Mouse (Mus musculus) brain, adult 2 months (tissue): ENCODE results near the gene Ednra.

ENCODE experiments used
- DNase-seq: peaks from one replicate; pipeline ENCODE4 v3.0.0; 2011; ENCODE audit warnings: low read depth, low spot score

Ednra gene

DNA sequence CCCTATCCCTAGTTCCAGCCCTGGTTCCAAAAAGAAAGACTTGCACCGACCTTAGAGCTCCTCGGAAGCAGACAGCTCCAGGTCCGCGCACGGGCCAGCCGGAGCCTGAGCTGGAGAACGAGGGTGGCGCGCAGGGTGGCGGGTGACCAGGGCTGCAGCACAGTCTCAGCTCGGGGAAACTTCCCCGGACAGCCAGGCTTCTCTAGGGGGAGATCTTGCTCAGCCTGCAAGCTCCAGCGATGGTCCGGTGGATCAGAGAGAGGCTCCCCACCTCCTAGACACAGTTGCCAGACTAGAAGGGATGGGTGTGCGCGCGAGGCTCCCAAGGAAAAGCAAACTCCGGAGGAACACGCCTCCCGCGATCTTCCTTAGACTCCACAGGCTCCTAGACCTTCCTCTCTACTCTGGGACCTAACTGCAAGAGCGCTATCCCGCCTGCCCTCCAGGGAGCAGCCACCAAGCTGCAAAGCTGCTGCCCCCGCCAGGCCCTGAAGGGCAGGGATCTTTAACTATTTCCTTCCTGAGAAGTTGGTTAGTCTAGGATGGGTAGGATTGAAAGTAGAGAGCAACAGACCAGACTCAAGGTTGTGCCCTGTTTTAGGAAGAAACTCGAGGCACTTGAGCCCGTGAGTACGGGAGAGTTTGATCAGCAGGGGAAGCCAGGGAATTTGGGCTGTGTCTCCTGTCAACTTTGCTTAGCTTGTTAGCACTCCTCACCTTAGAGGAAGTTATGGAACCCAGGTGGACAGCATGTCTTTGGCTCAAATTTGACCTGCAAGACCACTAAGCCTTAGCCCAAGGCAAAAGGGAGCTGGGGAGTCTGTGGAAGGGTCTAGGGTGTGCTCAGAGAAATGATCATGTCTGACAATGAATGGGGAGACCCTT, at the start of gene Ednra:
TSS of gene Ednra (minus strand) at position 419 of the 885 bp plus-strand sequence.
- DNase-seq: peak; percentile 13

DNA sequence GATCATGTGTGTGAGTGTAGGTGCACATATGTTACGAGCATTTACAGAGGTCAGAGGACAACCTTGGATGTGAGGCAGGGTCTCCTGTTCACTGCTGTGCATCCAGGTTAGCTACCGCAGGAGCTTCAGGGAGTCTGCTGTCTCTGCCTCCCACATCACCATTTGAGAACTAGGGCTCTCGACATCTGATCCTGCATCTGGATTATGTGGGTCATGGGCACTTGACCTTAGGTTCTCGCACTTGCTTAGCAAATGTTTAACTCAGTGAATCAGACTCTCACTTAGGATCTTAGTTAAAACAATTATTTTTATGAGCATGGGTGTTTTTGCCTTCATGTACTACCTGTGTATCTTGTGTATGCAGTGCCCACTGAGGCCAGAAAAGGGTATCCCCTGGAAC, 49.6 kb upstream of the Ednra start:
- DNase-seq: no peak

DNA sequence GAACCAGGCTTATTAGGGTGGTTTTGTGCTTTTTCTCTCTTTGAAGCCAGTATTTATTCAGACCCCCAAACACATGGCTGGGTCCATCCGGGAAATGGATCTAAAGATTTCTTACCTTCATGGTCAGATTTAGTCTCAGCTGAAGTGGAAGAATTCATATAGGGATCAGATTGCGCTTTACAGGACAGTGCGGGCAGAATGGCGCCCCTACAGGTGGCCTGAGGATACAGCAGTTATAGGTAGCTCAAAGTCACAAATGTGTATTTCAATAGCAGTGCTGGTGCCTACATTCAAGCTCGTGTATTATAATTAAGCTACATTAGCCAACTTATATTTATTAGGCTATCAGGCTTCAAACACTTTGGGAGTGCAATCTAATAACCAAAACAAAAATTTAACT, 49.0 kb upstream of the Ednra start:
- no peak for DNase-seq

DNA sequence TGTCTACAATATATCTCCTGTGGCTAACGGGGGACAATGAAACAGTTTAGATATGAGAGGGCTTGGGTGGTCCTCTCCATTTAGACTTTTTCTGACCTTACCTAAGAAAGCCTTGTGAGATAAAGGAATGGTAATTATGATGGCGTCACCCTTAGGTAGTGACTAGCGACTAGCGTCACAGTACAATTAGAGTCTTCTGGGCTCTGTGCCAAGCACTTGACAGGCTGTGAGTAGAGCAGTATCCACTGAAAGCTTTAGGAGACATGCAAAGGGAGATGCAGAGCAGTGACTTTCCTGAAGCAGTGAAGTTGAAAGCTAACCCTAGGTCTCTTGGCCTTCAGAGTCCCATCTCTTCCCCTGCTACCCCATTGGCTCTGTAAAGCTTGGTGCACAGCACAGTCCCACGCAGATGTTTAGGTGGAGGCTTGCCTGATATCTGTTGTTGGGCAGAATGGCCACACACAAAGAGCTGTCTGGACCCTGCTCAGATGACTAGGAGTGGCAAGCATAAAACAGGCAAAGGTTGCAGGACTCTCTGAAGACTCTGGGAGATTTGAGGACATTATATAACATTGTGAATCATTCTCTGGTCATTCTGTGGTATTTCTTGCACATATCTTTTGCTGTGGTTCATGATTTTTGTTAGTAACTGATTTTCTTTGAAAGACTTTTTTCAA, 48.1 kb upstream of the Ednra start:
- DNase-seq: peak; percentile 37

DNA sequence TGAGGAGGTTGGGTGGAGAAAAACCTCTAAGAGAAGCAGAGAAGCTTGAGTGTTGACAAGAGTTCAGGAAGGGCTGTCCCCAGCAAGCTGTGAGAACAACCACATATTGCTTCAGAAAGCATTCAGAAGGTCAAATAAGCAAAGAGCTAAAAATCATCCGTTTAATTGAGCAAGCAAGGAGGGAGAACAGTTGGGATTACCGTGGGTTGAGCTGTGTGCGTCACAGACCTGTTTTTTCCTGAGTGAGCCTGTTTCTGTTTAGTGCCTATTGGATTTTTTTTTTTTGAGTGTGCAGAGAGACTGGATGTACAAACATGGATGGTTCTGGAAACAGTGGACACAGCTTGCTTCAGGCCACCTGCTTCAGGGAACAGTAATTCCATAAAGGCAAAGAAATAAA, 46.7 kb upstream of the Ednra start:
- DNase-seq: peak; percentile 37

DNA sequence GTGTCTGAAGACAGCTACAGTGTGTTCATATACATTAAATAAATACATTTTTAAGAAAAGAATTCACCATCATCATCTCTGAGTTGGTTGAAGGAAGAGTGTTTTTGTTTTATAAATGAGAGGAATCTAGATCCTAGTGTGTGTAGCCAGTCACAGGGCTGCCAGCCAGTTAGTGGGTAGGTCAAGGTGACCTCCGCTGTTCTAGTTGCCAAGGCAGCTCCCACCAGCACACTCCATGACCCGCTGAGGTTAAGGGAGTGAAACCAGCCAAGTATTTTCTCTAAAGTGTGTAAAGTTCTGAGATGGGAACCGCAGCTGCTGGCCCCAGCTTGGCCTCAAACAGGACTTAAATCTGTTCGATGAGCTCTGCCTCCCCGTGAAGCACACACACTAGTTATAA, 44.7 kb upstream of the Ednra start:
- DNase-seq: no peak

DNA sequence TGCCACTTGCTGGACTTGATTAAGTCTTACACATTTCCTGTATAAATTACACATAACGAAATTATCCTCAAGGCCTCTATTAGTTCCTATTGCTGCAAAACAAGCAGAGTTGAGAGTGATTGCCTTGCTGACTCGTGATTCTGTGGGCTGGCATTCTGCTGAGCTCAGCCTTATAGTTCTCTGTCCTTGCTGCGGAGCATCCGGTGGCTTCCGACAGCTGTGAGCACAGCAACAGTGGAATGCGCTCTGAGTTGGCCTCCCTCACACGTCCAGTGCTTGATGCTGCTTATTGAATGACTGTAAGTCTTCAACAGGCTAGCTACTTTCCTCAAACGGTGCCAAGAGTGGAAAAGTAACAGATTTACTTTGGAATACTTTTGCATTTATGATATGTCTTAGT, 40.0 kb upstream of the Ednra start:
- DNase-seq: peak; percentile 36

DNA sequence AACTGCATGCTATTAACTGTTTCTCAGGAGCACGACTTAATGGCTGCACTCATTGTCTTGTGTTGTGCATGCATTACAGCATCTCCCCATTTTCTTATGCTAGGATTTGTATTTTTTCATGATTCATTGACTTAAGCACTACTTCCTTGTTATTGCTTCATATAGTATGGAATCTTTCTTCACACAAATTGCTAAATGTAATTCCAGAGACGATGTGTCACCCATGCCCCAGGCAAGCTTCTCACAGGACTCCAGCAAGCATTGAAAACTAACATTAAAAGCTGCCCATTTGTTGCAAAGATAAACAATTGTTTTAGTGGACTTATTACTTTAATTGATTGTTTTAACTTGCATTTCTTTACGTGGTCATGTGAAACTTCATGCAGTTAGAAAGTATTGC, 38.7 kb upstream of the Ednra start:
- DNase-seq: no peak

DNA sequence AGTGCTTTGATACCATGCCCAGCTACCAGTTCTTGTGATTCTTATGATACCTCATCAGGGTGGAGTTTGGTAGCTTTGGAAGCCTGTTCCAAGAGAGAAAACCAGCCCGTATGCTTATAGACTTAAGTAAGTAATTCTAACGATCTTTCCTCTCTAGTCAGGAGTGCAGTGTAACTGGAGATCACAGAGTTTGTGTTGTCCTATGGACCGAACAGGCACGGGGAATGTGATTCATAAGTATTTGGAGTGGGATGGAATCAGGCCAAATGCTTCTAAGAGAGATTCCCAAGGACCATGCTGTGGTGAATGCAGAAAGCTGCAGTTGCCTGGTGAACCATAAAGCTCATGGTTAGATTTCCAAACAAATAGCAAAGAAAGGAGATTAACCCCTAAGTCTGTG, 31.2 kb upstream of the Ednra start:
- DNase-seq: no peak

DNA sequence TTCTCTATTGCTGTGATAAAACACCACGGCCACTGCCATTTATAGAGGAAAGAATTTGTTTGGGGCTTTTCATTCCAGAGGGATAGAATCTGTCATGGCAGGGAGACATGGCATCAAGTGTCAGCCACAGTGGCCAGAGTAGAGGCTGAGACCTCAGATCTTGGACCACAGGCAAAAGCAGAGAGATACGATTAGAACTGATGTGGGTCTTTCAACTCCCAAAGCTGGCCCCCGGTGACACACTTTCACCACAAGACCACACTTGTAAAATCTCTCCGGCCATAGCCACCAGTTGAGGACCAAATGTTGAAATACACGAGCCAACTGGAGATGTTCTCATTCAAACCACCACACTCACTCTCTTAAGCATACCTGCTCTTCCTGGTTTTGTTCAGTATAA, 29.5 kb upstream of the Ednra start:
- DNase-seq: no peak

DNA sequence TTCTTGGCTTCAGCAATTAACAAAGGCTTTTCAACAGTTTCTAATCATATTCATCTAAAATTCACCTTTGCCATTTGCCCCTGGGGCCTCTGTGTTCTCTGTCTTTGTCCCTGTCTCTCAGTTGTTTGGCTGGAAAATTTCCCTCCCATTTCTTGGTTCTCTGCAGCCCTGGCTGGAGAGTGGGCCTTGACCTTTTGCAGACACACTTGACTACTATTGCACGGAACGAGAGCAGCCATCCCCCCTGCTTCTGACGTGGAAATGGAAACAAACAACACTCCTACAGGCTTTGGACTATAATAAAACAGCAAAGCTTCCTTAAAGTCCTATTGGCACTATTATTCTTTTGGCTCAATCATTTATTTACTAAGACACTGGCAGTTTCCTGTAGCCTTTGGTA, 27.8 kb upstream of the Ednra start:
- no peak for DNase-seq

DNA sequence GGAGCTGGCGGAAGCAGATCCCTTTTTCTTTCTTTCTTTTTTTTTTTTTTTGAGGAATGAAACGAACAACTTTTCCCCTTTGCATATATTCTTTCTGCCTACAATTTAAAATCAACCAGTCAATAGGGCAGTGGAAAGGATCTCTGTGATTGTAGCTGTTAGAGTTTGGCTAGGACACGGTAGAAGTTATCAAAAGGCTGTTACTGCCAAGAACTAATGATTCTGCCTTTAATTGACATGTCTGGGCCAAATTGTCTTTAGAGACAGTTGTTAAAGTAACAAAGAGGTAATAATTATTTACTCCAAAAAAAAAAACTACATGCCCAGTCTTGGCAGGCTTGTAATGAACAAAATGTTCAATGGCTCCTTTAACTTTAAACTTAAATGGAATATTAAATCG, 26.1 kb upstream of the Ednra start:
- DNase-seq: no peak

DNA sequence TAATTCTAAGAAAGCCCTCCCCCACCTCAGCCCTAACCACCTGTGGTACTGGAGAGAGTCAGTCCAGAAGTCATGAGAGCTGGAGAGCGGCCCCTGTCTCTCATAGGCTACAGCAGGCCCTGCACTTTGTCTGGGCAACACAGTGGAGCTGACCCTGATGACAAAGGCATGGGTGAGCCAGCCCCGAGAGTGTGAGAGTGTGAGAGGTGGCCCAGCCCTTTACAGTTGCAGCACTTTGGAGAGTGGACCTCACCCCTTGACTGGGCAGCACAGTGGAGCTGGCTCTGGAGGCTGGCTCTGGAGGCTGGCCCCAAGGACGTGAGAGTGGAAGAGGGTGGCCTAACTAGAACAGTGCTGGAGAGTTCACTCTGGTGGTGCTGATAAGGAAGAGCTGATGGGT, 20.2 kb upstream of the Ednra start:
- no peak for DNase-seq

DNA sequence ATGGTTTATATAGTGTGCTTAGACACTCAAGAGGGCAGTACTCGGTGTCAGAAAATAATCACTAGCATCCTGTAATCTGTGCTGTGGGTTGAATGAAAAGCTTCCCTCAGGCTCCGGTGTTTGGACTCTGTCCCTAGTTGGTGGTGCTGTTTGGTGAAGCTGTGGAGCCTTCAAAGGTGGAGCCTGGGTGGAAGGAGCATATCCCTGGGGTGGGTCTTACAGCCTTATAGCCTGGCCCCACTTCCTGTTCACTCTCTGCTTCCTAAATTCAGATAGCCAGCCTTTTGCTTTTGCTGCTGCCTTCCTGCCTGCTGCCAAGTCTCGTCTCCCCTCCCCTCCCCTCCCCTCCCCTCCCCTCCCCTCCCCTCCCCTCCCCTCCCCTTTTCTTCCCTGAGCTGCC, 18.1 kb upstream of the Ednra start:
- DNase-seq: no peak

DNA sequence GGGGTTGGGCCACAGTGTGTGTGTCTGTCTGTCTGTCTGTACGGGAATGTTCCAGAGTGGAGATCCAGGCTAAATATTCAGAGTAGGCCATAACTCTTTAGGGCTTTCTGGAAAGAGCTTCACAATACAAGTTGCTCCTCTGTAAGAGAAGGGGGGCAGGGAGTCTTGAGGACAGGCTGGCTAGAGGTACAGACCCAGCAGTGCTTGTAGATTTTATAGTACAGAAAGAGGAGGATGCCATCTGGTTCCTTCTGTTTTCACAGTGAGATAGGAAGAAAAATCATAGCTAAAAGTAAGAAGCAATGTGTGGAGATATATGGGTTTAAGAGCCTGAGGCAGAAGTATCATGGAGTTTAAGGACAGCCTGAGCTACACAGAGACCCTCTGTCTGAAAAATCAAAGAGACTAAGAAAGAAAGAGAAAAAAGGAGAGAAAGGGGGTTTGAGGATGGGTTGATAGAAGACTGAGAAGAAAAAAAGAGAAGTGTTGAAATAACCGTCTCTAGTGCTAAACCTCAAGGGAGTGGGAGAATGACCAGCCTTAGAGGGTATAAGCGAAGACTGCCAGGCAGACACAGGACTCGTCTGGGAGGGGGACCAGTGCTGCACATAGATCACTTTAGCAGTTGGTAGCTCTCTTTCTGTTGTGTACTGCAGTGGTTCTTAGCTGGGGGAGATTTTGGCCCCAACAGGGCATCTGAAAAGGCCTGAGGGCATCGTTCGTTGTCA, 16.9 kb upstream of the Ednra start:
- peak; percentile 61 for DNase-seq

DNA sequence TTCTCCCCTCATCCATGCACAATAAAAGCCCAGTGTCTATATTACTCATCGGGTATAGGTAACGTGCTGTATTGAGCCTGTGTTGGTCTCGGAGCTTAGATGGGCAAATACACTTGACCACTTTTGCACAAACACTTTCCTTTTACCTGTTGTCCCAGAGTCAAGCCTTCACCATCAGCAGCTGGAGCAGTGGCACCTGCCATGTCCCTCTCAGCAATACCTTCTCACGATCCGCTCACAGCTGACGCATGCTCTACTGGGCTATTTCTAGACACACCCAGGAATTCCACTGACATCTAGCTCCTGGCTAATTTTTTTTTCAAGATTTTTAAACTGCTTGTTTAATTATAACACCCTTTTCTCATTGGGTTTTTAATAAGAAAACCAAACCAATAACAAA, 14.2 kb upstream of the Ednra start:
- no peak for DNase-seq

DNA sequence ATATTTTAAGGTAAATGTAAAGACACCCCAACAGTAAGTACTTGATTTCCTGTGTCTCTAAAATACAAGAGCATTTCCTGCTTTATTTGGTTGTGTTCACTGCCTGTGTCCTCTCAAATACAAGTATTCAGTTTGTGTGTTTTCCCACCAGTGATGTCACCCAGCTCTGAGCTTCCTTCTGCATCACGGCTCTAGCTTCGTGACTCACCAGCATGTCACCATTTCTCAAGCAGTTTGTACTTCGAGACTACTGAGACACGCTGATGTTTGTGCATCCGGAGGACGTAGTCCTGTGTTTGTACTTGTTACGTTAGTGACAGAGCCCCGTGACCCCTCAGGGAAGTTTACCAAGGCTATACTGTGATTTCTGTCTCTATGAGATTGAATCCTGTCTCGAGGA, 13.1 kb upstream of the Ednra start:
- DNase-seq: peak; percentile 37

DNA sequence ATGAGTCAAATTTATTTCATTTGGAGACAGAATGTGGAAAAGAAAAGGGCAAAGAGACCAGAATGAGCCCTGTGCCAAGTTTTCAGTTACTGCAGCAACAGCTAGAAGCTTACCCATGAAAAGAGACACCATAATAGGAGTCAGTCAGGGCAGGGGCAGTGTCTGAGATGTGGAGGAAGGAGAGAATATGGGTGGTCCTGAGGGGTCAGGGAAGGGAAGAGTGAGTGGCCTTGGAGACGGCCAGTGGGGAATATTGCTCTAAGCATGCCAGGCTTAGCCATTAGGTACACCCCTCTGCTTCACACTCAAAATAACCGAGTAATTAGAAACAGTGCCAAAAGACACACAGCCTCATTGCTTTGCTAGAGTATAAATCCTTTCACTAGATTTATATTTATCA, 9.5 kb upstream of the Ednra start:
- no peak for DNase-seq

DNA sequence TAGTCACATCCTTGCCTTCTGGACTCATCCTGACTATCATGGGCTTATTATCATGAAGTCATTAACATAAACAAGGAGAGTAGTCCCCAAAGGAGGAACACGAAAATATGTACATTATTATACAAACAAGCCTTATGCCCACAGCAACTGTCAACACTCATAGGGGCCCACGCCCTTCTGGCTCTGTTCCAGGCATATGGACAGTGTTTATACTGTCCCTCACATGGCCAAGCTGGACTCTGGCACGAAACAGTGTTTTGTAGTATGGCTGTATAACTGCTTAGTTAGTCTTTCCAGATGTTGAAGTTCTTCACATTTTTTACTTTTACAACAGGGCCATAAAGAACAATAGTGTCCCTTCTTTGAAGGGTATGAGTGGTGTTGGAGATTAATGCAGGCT, 8.7 kb upstream of the Ednra start:
- DNase-seq: no peak

DNA sequence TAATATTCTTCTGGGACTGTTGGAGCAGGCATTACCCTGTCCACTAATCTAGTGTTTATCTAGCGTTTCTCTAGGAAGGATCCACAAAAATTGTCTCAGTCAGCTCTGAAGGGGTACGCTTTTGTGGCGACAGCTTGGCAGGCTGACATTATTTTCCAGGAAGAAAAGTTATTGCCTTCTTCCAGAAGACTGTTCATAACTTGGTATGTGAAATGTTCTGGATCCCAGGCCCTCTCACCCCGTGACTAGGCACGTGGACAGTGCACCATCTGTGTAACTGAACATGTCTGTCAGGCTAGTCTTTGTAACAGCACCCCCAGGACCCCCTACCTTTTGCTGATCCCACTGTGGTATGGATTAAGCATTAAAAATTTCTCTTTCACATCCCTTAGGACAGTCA, 1.1 kb upstream of the Ednra start:
- DNase-seq: no peak

DNA sequence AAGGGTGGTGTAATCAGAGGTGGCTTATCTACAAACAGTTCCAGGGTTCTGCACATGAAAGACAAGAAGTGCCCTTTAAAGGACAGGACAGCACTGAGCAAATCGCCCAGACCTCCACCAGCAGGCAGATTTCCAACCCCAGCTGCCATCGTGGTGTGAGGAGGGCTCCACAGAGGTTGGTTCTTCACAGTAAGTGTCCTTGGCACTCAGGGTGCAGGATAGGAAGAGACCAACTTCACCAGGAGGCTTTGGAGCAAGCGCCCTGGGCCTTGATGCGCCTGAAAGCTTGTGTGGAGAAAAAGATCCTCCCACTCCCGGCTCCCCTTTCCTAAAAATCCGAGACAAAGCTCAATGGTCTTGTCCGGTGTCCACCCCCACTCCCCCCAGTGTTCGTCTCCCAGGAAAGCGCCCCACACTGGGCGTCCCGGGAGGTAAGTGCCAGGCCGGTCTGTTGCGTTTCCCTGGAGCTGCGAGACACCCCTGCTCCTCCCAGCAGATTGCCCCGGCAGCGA, 674 bp downstream of the Ednra start:
- no peak for DNase-seq

DNA sequence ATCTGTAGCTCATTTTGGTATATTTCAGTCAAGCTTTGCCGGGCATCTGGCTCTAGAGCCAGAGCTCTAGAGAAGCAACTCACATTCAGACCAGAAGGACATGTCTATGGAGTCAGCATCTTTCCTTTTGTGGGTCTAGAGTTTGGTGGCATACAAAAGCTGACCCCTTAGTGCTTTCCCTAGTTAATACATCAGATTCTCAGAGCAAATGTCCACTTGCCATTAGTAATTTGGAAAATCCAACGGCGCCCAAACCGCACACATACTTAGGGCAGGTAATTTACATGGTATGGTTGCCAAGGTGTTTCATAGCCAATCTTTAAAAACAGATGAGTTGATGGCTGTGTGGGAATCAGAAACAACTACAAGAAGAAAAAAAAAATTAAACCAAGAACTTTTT, 1.2 kb downstream of the Ednra start:
- no peak for DNase-seq
